Mouse (Mus musculus): ENCODE data around the gene Itpr1. TPM values are rescaled to one million over a fixed set of nuclear protein-coding genes. Genes with fewer than 3 reads are reported as not detected.

Gene Itpr1
- polyA plus RNA-seq, 1 experiment, result 0.07 TPM

- Histone ChIP-seq H3K9me3 (ENCODE audit: control insufficient read depth, low read length) (no peaks in the 10 kb centered on the region), H3K27me3 (ENCODE audit: control insufficient read depth) (no peaks in the 10 kb centered on the region), H3K36me3 (ENCODE audit: control insufficient read depth) (no peaks in the 10 kb centered on the region), H3K4me3 (replicated peaks) (no peak overlapping the region), H3K4me1 (ENCODE audit: control insufficient read depth) (no peaks in the 10 kb centered on the region)
- TF ChIP-seq TAL1 (IDR thresholded peaks at IDR 0.05; ENCODE audit: low read length) (no peak), GATA1 (IDR thresholded peaks at IDR 0.05; ENCODE audit: low read length) (no peak)
These were observed 235.3 kb downstream of the Itpr1 start for GRCm38 (mm10) chr6:108448016-108448735.

- Histone ChIP-seq H3K9me3 (ENCODE audit: control insufficient read depth, low read length) (no peaks in the 10 kb centered on the region), H3K4me3 (replicated peaks) (no peak overlapping the region), H3K4me1 (ENCODE audit: control insufficient read depth) (no peaks in the 10 kb centered on the region), H3K36me3 (ENCODE audit: control insufficient read depth) (no peaks in the 10 kb centered on the region), H3K27me3 (ENCODE audit: control insufficient read depth) (no peaks in the 10 kb centered on the region)
- TF ChIP-seq TAL1 (IDR thresholded peaks at IDR 0.05; ENCODE audit: low read length) (no peak), GATA1 (IDR thresholded peaks at IDR 0.05; ENCODE audit: low read length) (no peak)
These were observed 236.0 kb downstream of the Itpr1 start for GRCm38 (mm10) chr6:108448864-108449263.

- TF ChIP-seq GATA1 (IDR thresholded peaks at IDR 0.05; ENCODE audit: low read length) (no peak), TAL1 (IDR thresholded peaks at IDR 0.05; ENCODE audit: low read length) (no peak)
- Histone ChIP-seq H3K4me3 (replicated peaks) (no peak overlapping the region), H3K4me1 (ENCODE audit: control insufficient read depth) (no peaks in the 10 kb centered on the region), H3K27me3 (ENCODE audit: control insufficient read depth) (no peaks in the 10 kb centered on the region), H3K9me3 (ENCODE audit: control insufficient read depth, low read length) (no peaks in the 10 kb centered on the region), H3K36me3 (ENCODE audit: control insufficient read depth) (no peaks in the 10 kb centered on the region)
These were observed 238.6 kb downstream of the Itpr1 start for GRCm38 (mm10) chr6:108451536-108451935.

GRCm38 (mm10) chr6:108453618-108454017 lies 240.7 kb downstream of the Itpr1 start:
- H3K27me3 ChIP-seq (ENCODE audit: control insufficient read depth), result no peaks in the 10 kb centered on the region
- H3K36me3 ChIP-seq (ENCODE audit: control insufficient read depth), result no peaks in the 10 kb centered on the region
- TF ChIP-seq GATA1 (IDR thresholded peaks at IDR 0.05; ENCODE audit: low read length), result no peak
- no peak for TF ChIP-seq TAL1 (IDR thresholded peaks at IDR 0.05; ENCODE audit: low read length)
- H3K9me3 ChIP-seq (ENCODE audit: control insufficient read depth, low read length), result no peaks in the 10 kb centered on the region
- H3K4me1 ChIP-seq (ENCODE audit: control insufficient read depth), result no peaks in the 10 kb centered on the region
- H3K4me3 ChIP-seq (replicated peaks), result no peak overlapping the region

- TF ChIP-seq TAL1 (IDR thresholded peaks at IDR 0.05; ENCODE audit: low read length), result no peak
- TF ChIP-seq GATA1 (IDR thresholded peaks at IDR 0.05; ENCODE audit: low read length), result no peak
These were observed 241.4 kb downstream of the Itpr1 start for GRCm38 (mm10) chr6:108454061-108454891.

GRCm38 (mm10) chr6:108454979-108455836 lies 242.3 kb downstream of the Itpr1 start:
- H3K4me1 ChIP-seq (ENCODE audit: control insufficient read depth), result no peaks in the 10 kb centered on the region
- no peak overlapping the region for H3K4me3 ChIP-seq (replicated peaks)
- no peaks in the 10 kb centered on the region for H3K27me3 ChIP-seq (ENCODE audit: control insufficient read depth)
- no peaks in the 10 kb centered on the region for H3K9me3 ChIP-seq (ENCODE audit: control insufficient read depth, low read length)
- no peaks in the 10 kb centered on the region for H3K36me3 ChIP-seq (ENCODE audit: control insufficient read depth)
- TF ChIP-seq TAL1 (IDR thresholded peaks at IDR 0.05; ENCODE audit: low read length) (no peak), GATA1 (IDR thresholded peaks at IDR 0.05; ENCODE audit: low read length) (no peak)

More at GRCm38 (mm10) chr6:108454061-108454891, 241.4 kb downstream of the Itpr1 start:
- Histone ChIP-seq H3K4me1 (ENCODE audit: control insufficient read depth) (no peaks in the 10 kb centered on the region), H3K4me3 (replicated peaks) (no peak overlapping the region), H3K27me3 (ENCODE audit: control insufficient read depth) (no peaks in the 10 kb centered on the region), H3K9me3 (ENCODE audit: control insufficient read depth, low read length) (no peaks in the 10 kb centered on the region), H3K36me3 (ENCODE audit: control insufficient read depth) (no peaks in the 10 kb centered on the region)

GRCm38 (mm10) chr6:108456231-108457062 lies 243.6 kb downstream of the Itpr1 start:
- H3K4me3 ChIP-seq (replicated peaks), result no peak overlapping the region
- TF ChIP-seq TAL1 (IDR thresholded peaks at IDR 0.05; ENCODE audit: low read length) (no peak), GATA1 (IDR thresholded peaks at IDR 0.05; ENCODE audit: low read length) (no peak)
- H3K27me3 ChIP-seq (ENCODE audit: control insufficient read depth), result no peaks in the 10 kb centered on the region
- no peaks in the 10 kb centered on the region for H3K9me3 ChIP-seq (ENCODE audit: control insufficient read depth, low read length)
- no peaks in the 10 kb centered on the region for H3K36me3 ChIP-seq (ENCODE audit: control insufficient read depth)
- no peaks in the 10 kb centered on the region for H3K4me1 ChIP-seq (ENCODE audit: control insufficient read depth)

GRCm38 (mm10) chr6:108457063-108457405 lies 244.1 kb downstream of the Itpr1 start:
- Histone ChIP-seq H3K36me3 (ENCODE audit: control insufficient read depth) (no peaks in the 10 kb centered on the region), H3K4me1 (ENCODE audit: control insufficient read depth) (no peaks in the 10 kb centered on the region), H3K4me3 (replicated peaks) (no peak overlapping the region), H3K27me3 (ENCODE audit: control insufficient read depth) (no peaks in the 10 kb centered on the region), H3K9me3 (ENCODE audit: control insufficient read depth, low read length) (no peaks in the 10 kb centered on the region)
- TF ChIP-seq GATA1 (IDR thresholded peaks at IDR 0.05; ENCODE audit: low read length) (no peak), TAL1 (IDR thresholded peaks at IDR 0.05; ENCODE audit: low read length) (no peak)

Measured in erythroblast, embryonic 14.5 days (primary cell).